20 mouse cellular contexts compared by ENCODE assay signal in genomic region chr2:160768097-160768695, GRCm38 (mm10). TPM values are rescaled to one million over a fixed set of nuclear protein-coding genes. Genes with fewer than 3 reads are reported as not detected.
DNase-seq lines count a peak whose midpoint lies in the region; ATAC-seq and TF ChIP-seq lines count a peak whose summit lies in the region.
"Had no signal": no experiment of that assay in that cellular context is flagged by ENCODE, and none has a peak within 500 bp of the region (broad histone marks: within the 10 kb centered on the region; RNA-seq: fewer than 3 reads in every experiment).

No protein-coding gene starts in this region.

- WGBS in forebrain, embryonic 16.5 days, result 74% methylated on average over 4 of the region's 4 CpGs
- whole genome bisulfite sequencing in forebrain, postnatal 0 days, result 69% methylated on average over 4 of the region's 4 CpGs
- 82% methylated on average over 4 of the region's 4 CpGs for WGBS in hindbrain, embryonic 14.5 days
- WGBS in hindbrain, embryonic 12.5 days, result 84% methylated on average over 4 of the region's 4 CpGs
- 58% methylated on average over 4 of the region's 4 CpGs for WGBS in lung, embryonic 14.5 days

- no peak for DNase-seq in forebrain, postnatal 0 days
- DNase-seq in hindbrain, embryonic 14.5 days (ENCODE audit: low spot score), result no peak
- peak; percentile 65 for DNase-seq in lung, embryonic 14.5 days
- DNase-seq in lung, postnatal 36 days, result no peak
- peak; percentile 18 for DNase-seq in urinary bladder, adult 2 months (ENCODE audit: low spot score)
- DNase-seq in urinary bladder, postnatal 36 days (ENCODE audit: low spot score in 2 of 2), result no peak
- DNase-seq: adrenal gland, postnatal 14 days; cerebellum, adult 9-11 months; heart, postnatal 10 days; kidney, postnatal 36 days; liver, embryonic 13.5 days; right cerebral cortex, postnatal 25 days had no signal

- H3K9ac ChIP-seq in forebrain, embryonic 16.5 days (replicated peaks; ENCODE audit: low read depth, low read length), result no peak overlapping the region
- H3K9ac ChIP-seq in forebrain, postnatal 0 days, result no peak overlapping the region
- H3K9ac ChIP-seq in hindbrain, embryonic 14.5 days, result no peak overlapping the region
- H3K9ac ChIP-seq in hindbrain, embryonic 12.5 days, result no peak overlapping the region
- H3K9ac ChIP-seq in lung, embryonic 14.5 days, result no peak overlapping the region
- H3K9ac ChIP-seq: embryonic facial prominence, embryonic 13.5 days; limb, embryonic 13.5 days; liver, embryonic 13.5 days had no signal

- H3K4me1 ChIP-seq in forebrain, embryonic 16.5 days (replicated peaks; ENCODE audit: control insufficient read depth, insufficient read depth, low read length), result no peaks in the 10 kb centered on the region; the same call in 1 of the 2 replicates
- no peaks in the 10 kb centered on the region for H3K4me1 ChIP-seq in forebrain, postnatal 0 days (ENCODE audit: insufficient read depth)
- H3K4me1 ChIP-seq in hindbrain, embryonic 14.5 days (replicated peaks; ENCODE audit: control insufficient read depth, insufficient read depth, low read length), result no peaks in the 10 kb centered on the region
- no peaks in the 10 kb centered on the region for H3K4me1 ChIP-seq in hindbrain, embryonic 12.5 days
- H3K4me1 ChIP-seq in lung, embryonic 14.5 days (ENCODE audit: insufficient read depth), result no peaks in the 10 kb centered on the region
- H3K4me1 ChIP-seq: embryonic facial prominence, embryonic 13.5 days; limb, embryonic 13.5 days; liver, embryonic 13.5 days had no signal

- no peak overlapping the region for H3K4me3 ChIP-seq in forebrain, embryonic 16.5 days (replicated peaks; ENCODE audit: low read length)
- no peak overlapping the region for H3K4me3 ChIP-seq in forebrain, postnatal 0 days (ENCODE audit: low read depth, low read length)
- H3K4me3 ChIP-seq in hindbrain, embryonic 14.5 days (replicated peaks; ENCODE audit: low read length), result no peak overlapping the region
- H3K4me3 ChIP-seq in hindbrain, embryonic 12.5 days, result no peak overlapping the region
- no peak overlapping the region for H3K4me3 ChIP-seq in lung, embryonic 14.5 days (ENCODE audit: low read depth, low read length)
- H3K4me3 ChIP-seq: embryonic facial prominence, embryonic 13.5 days; limb, embryonic 13.5 days; liver, embryonic 13.5 days had no signal

- 0 out of 2 replicates have a peak, but pooled peaks have one; percentile 7 for ATAC-seq in forebrain, embryonic 16.5 days
- ATAC-seq in forebrain, postnatal 0 days, result no peak; the same call in 1 of the 2 replicates
- ATAC-seq in hindbrain, embryonic 14.5 days (ENCODE audit: low FRiP score), result peak; percentile 21; the same call in 1 of the 2 replicates
- no peak for ATAC-seq in hindbrain, embryonic 12.5 days (ENCODE audit: low FRiP score)
- ATAC-seq in lung, embryonic 14.5 days (ENCODE audit: insufficient read depth), result 0 out of 2 replicates have a peak, but pooled peaks have one; percentile 16
- ATAC-seq: activated CD4-positive, CD25-positive, alpha-beta regulatory T cell, adult 4 months; CD4-positive, CD25-positive, alpha-beta regulatory T cell, adult 4 months; inflammation-experienced regulatory T-cells, adult 6 months; midbrain, embryonic 16.5 days had no signal

- no peak for TF ChIP-seq CTCF in forebrain, postnatal 0 days (IDR thresholded peaks at IDR 0.05; ENCODE audit: low read depth)
- TF ChIP-seq CTCF in lung, embryonic 14.5 days (IDR thresholded peaks at IDR 0.05; ENCODE audit: low read depth), result no peak

- H3K9me3 ChIP-seq in forebrain, embryonic 16.5 days (ENCODE audit: control insufficient read depth, low read length), result no peaks in the 10 kb centered on the region
- H3K9me3 ChIP-seq in forebrain, postnatal 0 days (ENCODE audit: low read length), result no peaks in the 10 kb centered on the region
- no peaks in the 10 kb centered on the region for H3K9me3 ChIP-seq in hindbrain, embryonic 14.5 days (ENCODE audit: control insufficient read depth, low read length)
- no peaks in the 10 kb centered on the region for H3K9me3 ChIP-seq in hindbrain, embryonic 12.5 days (replicated peaks)
- no peaks in the 10 kb centered on the region for H3K9me3 ChIP-seq in lung, embryonic 14.5 days (ENCODE audit: low read depth, low read length)
- H3K9me3 ChIP-seq: embryonic facial prominence, embryonic 13.5 days; limb, embryonic 13.5 days; liver, embryonic 13.5 days had no signal

- H3K36me3 ChIP-seq in forebrain, embryonic 16.5 days (ENCODE audit: control insufficient read depth, insufficient read depth), result peaks cover 10% of the 10 kb centered on the region; the same call in 1 of the 2 replicates
- peaks cover 22% of the 10 kb centered on the region for H3K36me3 ChIP-seq in forebrain, postnatal 0 days (ENCODE audit: insufficient read depth)
- peaks cover 29% of the 10 kb centered on the region for H3K36me3 ChIP-seq in hindbrain, embryonic 14.5 days (replicated peaks; ENCODE audit: control insufficient read depth, insufficient read depth)
- peaks cover 36% of the 10 kb centered on the region for H3K36me3 ChIP-seq in hindbrain, embryonic 12.5 days
- peaks cover 41% of the 10 kb centered on the region for H3K36me3 ChIP-seq in lung, embryonic 14.5 days (ENCODE audit: insufficient read depth)
- H3K36me3 ChIP-seq: liver, embryonic 13.5 days had no signal

- no peak overlapping the region for H3K4me2 ChIP-seq in forebrain, embryonic 16.5 days (ENCODE audit: low read length)
- no peak overlapping the region for H3K4me2 ChIP-seq in forebrain, postnatal 0 days (ENCODE audit: low read depth)
- H3K4me2 ChIP-seq in hindbrain, embryonic 14.5 days (replicated peaks), result no peak overlapping the region
- no peak overlapping the region for H3K4me2 ChIP-seq in hindbrain, embryonic 12.5 days (replicated peaks)
- H3K4me2 ChIP-seq in lung, embryonic 14.5 days, result no peak overlapping the region
- H3K4me2 ChIP-seq: embryonic facial prominence, embryonic 13.5 days; limb, embryonic 13.5 days; liver, embryonic 13.5 days had no signal

- no peak overlapping the region for H3K27ac ChIP-seq in forebrain, embryonic 16.5 days (ENCODE audit: low read length)
- H3K27ac ChIP-seq in forebrain, postnatal 0 days (ENCODE audit: low read depth, low read length), result no peak overlapping the region
- H3K27ac ChIP-seq in hindbrain, embryonic 14.5 days, result no peak overlapping the region
- H3K27ac ChIP-seq in hindbrain, embryonic 12.5 days, result no peak overlapping the region
- H3K27ac ChIP-seq in lung, embryonic 14.5 days (ENCODE audit: low read depth), result no peak overlapping the region
- H3K27ac ChIP-seq: embryonic facial prominence, embryonic 13.5 days; limb, embryonic 13.5 days; liver, embryonic 13.5 days had no signal

- no peaks in the 10 kb centered on the region for H3K27me3 ChIP-seq in forebrain, embryonic 16.5 days (replicated peaks; ENCODE audit: control insufficient read depth, insufficient read depth, low read length)
- no peaks in the 10 kb centered on the region for H3K27me3 ChIP-seq in forebrain, postnatal 0 days (ENCODE audit: insufficient read depth, low read length)
- H3K27me3 ChIP-seq in hindbrain, embryonic 14.5 days (ENCODE audit: control insufficient read depth, insufficient read depth, low read length), result no peaks in the 10 kb centered on the region
- no peaks in the 10 kb centered on the region for H3K27me3 ChIP-seq in hindbrain, embryonic 12.5 days
- H3K27me3 ChIP-seq in lung, embryonic 14.5 days (ENCODE audit: insufficient read depth, low read length), result no peaks in the 10 kb centered on the region
- H3K27me3 ChIP-seq: embryonic facial prominence, embryonic 13.5 days; limb, embryonic 13.5 days; liver, embryonic 13.5 days had no signal

RNA-seq across cellular contexts. Expression of gene Plcg1, which starts 37.1 kb away (rescaled TPM):
- polyA plus RNA-seq in forebrain, embryonic 16.5 days (2015; fragmentation: Nextera tagmentation; extraction: Ambion mirVana), result 83.2 and 84.4 TPM in 2 replicates
- total RNA-seq in forebrain, postnatal 0 days (2014; rRNA removed), result 119 and 139 TPM in 2 replicates
- polyA plus RNA-seq in forebrain, postnatal 0 days (2015; fragmentation: Nextera tagmentation; extraction: Ambion mirVana), result 36.9 and 48.2 TPM in 2 replicates
- 56.3 and 62.8 TPM in 2 replicates for polyA plus RNA-seq in hindbrain, embryonic 14.5 days (2014; fragmentation: Nextera tagmentation; extraction: Ambion mirVana)
- 119 and 122 TPM in 2 replicates for polyA plus RNA-seq in hindbrain, embryonic 12.5 days (2016; fragmentation: Nextera tagmentation; extraction: Ambion mirVana)
- 61.3 and 68.8 TPM in 2 replicates for polyA plus RNA-seq in lung, embryonic 14.5 days (2014; fragmentation: Nextera tagmentation; extraction: Ambion mirVana)
- polyA plus RNA-seq in urinary bladder, adult 2 months (2012; rRNA removed), result 56.5 TPM in 2 replicates

Comparison
In these comparisons a context has a peak if more than half of its experiments do, and no peak if none do; other contexts are left out.
1. ATAC-seq: peak in forebrain, embryonic 16.5 days (single experiment), hindbrain, embryonic 14.5 days (single experiment) and lung, embryonic 14.5 days (single experiment); none in forebrain, postnatal 0 days (single experiment) and hindbrain, embryonic 12.5 days (single experiment).
2. DNase-seq: peak in lung, embryonic 14.5 days (single experiment) and urinary bladder, adult 2 months (single experiment); none in forebrain, postnatal 0 days (single experiment), hindbrain, embryonic 14.5 days (single experiment), lung, postnatal 36 days (single experiment) and urinary bladder, postnatal 36 days (0 of 2).